Mouse (Mus musculus): Measurements from ENCODE around the gene 4930595D18Rik. TPM values are rescaled to one million over a fixed set of nuclear protein-coding genes. Genes with fewer than 3 reads are reported as not detected.
A peak's percentile ranks its signal among the peaks of the same experiment; 100 is the strongest.

Gene 4930595D18Rik
- polyA plus RNA-seq, 1 experiment, result 5.1 TPM

- Histone ChIP-seq H3K27ac (ENCODE audit: control insufficient read depth, insufficient read depth, low read depth, low read length) (no peak overlapping the region), H3K4me1 (ENCODE audit: control insufficient read depth, insufficient read depth, low read length) (peaks cover 3% of the 10 kb centered on the region), H3K4me3 (ENCODE audit: control insufficient read depth, low read depth, low read length) (no peak overlapping the region), H3K27me3 (ENCODE audit: control insufficient read depth, insufficient read depth, low read length) (no peaks in the 10 kb centered on the region), H3K36me3 (ENCODE audit: control insufficient read depth, insufficient read depth, low read length) (no peaks in the 10 kb centered on the region)
- TF ChIP-seq CTCF (IDR thresholded peaks at IDR 0.05; ENCODE audit: control insufficient read depth, insufficient read depth, insufficient replicate concordance, low read depth, low read length) (no peak), POLR2A (IDR thresholded peaks at IDR 0.05; ENCODE audit: control insufficient read depth, low read depth, low read length) (no peak)
Observed at GRCm38 (mm10) chr12:111137079-111137478, 47.2 kb downstream of the 4930595D18Rik start.

- no peaks in the 10 kb centered on the region for H3K27me3 ChIP-seq (ENCODE audit: control insufficient read depth, insufficient read depth, low read length)
- TF ChIP-seq POLR2A (IDR thresholded peaks at IDR 0.05; ENCODE audit: control insufficient read depth, low read depth, low read length) (no peak), CTCF (IDR thresholded peaks at IDR 0.05; ENCODE audit: control insufficient read depth, insufficient read depth, insufficient replicate concordance, low read depth, low read length) (no peak)
- H3K4me1 ChIP-seq (ENCODE audit: control insufficient read depth, insufficient read depth, low read length), result peaks cover 3% of the 10 kb centered on the region
- no peaks in the 10 kb centered on the region for H3K36me3 ChIP-seq (ENCODE audit: control insufficient read depth, insufficient read depth, low read length)
- no peak overlapping the region for H3K4me3 ChIP-seq (ENCODE audit: control insufficient read depth, low read depth, low read length)
- H3K27ac ChIP-seq (ENCODE audit: control insufficient read depth, insufficient read depth, low read depth, low read length), result no peak overlapping the region
Observed at GRCm38 (mm10) chr12:111135953-111136352, 48.3 kb downstream of the 4930595D18Rik start.

GRCm38 (mm10) chr12:111134791-111135733 lies 49.2 kb downstream of the 4930595D18Rik start:
- TF ChIP-seq CTCF (IDR thresholded peaks at IDR 0.05; ENCODE audit: control insufficient read depth, insufficient read depth, insufficient replicate concordance, low read depth, low read length) (no peak), POLR2A (IDR thresholded peaks at IDR 0.05; ENCODE audit: control insufficient read depth, low read depth, low read length) (no peak)
- Histone ChIP-seq H3K27me3 (ENCODE audit: control insufficient read depth, insufficient read depth, low read length) (no peaks in the 10 kb centered on the region), H3K36me3 (ENCODE audit: control insufficient read depth, insufficient read depth, low read length) (no peaks in the 10 kb centered on the region), H3K27ac (ENCODE audit: control insufficient read depth, insufficient read depth, low read depth, low read length) (no peak overlapping the region), H3K4me3 (ENCODE audit: control insufficient read depth, low read depth, low read length) (peak overlapping the region; percentile 12), H3K4me1 (ENCODE audit: control insufficient read depth, insufficient read depth, low read length) (peaks cover 3% of the 10 kb centered on the region)

GRCm38 (mm10) chr12:111134169-111134568 lies 50.1 kb downstream of the 4930595D18Rik start:
- H3K4me3 ChIP-seq (ENCODE audit: control insufficient read depth, low read depth, low read length), result no peak overlapping the region
- TF ChIP-seq CTCF (IDR thresholded peaks at IDR 0.05; ENCODE audit: control insufficient read depth, insufficient read depth, insufficient replicate concordance, low read depth, low read length) (no peak), POLR2A (IDR thresholded peaks at IDR 0.05; ENCODE audit: control insufficient read depth, low read depth, low read length) (no peak)
- H3K27ac ChIP-seq (ENCODE audit: control insufficient read depth, insufficient read depth, low read depth, low read length), result no peak overlapping the region

GRCm38 (mm10) chr12:111125666-111126065 lies 58.6 kb downstream of the 4930595D18Rik start:
- Histone ChIP-seq H3K27me3 (ENCODE audit: control insufficient read depth, insufficient read depth, low read length) (no peaks in the 10 kb centered on the region), H3K4me1 (ENCODE audit: control insufficient read depth, insufficient read depth, low read length) (no peaks in the 10 kb centered on the region), H3K36me3 (ENCODE audit: control insufficient read depth, insufficient read depth, low read length) (no peaks in the 10 kb centered on the region), H3K27ac (ENCODE audit: control insufficient read depth, insufficient read depth, low read depth, low read length) (no peak overlapping the region), H3K4me3 (ENCODE audit: control insufficient read depth, low read depth, low read length) (no peak overlapping the region)
- TF ChIP-seq CTCF (IDR thresholded peaks at IDR 0.05; ENCODE audit: control insufficient read depth, insufficient read depth, insufficient replicate concordance, low read depth, low read length) (no peak), POLR2A (IDR thresholded peaks at IDR 0.05; ENCODE audit: control insufficient read depth, low read depth, low read length) (no peak)

More at GRCm38 (mm10) chr12:111134169-111134568, 50.1 kb downstream of the 4930595D18Rik start:
- H3K27me3 ChIP-seq (ENCODE audit: control insufficient read depth, insufficient read depth, low read length), result no peaks in the 10 kb centered on the region
- peaks cover 3% of the 10 kb centered on the region for H3K4me1 ChIP-seq (ENCODE audit: control insufficient read depth, insufficient read depth, low read length)
- no peaks in the 10 kb centered on the region for H3K36me3 ChIP-seq (ENCODE audit: control insufficient read depth, insufficient read depth, low read length)

- H3K27me3 ChIP-seq (ENCODE audit: control insufficient read depth, insufficient read depth, low read length), result no peaks in the 10 kb centered on the region
- H3K27ac ChIP-seq (ENCODE audit: control insufficient read depth, insufficient read depth, low read depth, low read length), result no peak overlapping the region
- H3K36me3 ChIP-seq (ENCODE audit: control insufficient read depth, insufficient read depth, low read length), result no peaks in the 10 kb centered on the region
- H3K4me1 ChIP-seq (ENCODE audit: control insufficient read depth, insufficient read depth, low read length), result no peaks in the 10 kb centered on the region
- TF ChIP-seq CTCF (IDR thresholded peaks at IDR 0.05; ENCODE audit: control insufficient read depth, insufficient read depth, insufficient replicate concordance, low read depth, low read length), result no peak
- no peak for TF ChIP-seq POLR2A (IDR thresholded peaks at IDR 0.05; ENCODE audit: control insufficient read depth, low read depth, low read length)
- H3K4me3 ChIP-seq (ENCODE audit: control insufficient read depth, low read depth, low read length), result no peak overlapping the region
Observed at GRCm38 (mm10) chr12:111124601-111125260, 59.6 kb downstream of the 4930595D18Rik start.

- Histone ChIP-seq H3K36me3 (ENCODE audit: control insufficient read depth, insufficient read depth, low read length) (no peaks in the 10 kb centered on the region), H3K27ac (ENCODE audit: control insufficient read depth, insufficient read depth, low read depth, low read length) (no peak overlapping the region)
- no peak for TF ChIP-seq POLR2A (IDR thresholded peaks at IDR 0.05; ENCODE audit: control insufficient read depth, low read depth, low read length)
- TF ChIP-seq CTCF (IDR thresholded peaks at IDR 0.05; ENCODE audit: control insufficient read depth, insufficient read depth, insufficient replicate concordance, low read depth, low read length), result peak; percentile 52; the same call in 1 of the 2 replicates
Observed at GRCm38 (mm10) chr12:111122332-111122852, 61.9 kb downstream of the 4930595D18Rik start.

More at GRCm38 (mm10) chr12:111122332-111122852, 61.9 kb downstream of the 4930595D18Rik start:
- Histone ChIP-seq H3K4me1 (ENCODE audit: control insufficient read depth, insufficient read depth, low read length) (no peaks in the 10 kb centered on the region), H3K27me3 (ENCODE audit: control insufficient read depth, insufficient read depth, low read length) (no peaks in the 10 kb centered on the region), H3K4me3 (ENCODE audit: control insufficient read depth, low read depth, low read length) (no peak overlapping the region)

Measured in testis, adult 2 months (tissue).